Mouse (Mus musculus) frontal cortex, adult (tissue): ENCODE results near the gene Rad51b.

Experiments used
- ATAC-seq: cut with Nextera tagmentation; 2 replicates; pipeline ENCODE4 v1.9.2; 2017; ENCODE audit warnings: mild to moderate bottlenecking, moderate library complexity, mixed read lengths; ENCODE audit not compliant: low TSS enrichment

Gene Rad51b

DNA sequence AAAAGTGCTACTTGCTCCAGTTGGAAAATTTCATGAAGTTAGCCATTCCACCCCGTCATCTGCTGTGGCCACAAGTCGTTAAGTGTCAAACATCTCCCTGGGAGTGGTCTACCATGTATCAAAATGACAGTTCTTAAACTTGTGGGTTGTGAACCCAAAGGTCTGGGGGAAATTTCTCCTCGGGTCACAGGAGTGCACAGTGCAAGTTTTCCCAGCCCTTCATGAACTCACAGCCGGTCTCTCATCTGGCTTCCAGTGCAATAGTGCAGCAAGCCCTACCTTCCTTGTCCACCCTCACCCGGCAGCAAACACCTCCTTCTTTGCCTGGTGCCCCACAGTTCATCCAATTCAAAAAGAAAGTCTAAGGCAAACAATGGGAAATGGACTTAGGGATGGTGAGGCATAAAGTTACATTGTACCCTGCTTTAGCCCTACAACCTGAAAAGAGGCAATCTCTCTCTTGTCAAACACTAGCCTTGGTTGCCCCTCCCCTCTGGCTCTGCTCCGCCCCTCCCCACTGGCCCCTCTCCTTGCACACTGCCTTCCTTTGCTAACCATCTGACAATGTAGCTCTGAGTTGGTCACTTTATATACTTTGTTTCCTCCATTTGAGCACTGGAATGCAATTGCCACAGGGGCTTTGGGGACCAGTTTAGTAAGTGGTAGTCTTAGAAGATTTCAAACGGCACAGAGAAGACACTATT, 390.8 kb downstream of the Rad51b start:
- no peak for ATAC-seq

DNA sequence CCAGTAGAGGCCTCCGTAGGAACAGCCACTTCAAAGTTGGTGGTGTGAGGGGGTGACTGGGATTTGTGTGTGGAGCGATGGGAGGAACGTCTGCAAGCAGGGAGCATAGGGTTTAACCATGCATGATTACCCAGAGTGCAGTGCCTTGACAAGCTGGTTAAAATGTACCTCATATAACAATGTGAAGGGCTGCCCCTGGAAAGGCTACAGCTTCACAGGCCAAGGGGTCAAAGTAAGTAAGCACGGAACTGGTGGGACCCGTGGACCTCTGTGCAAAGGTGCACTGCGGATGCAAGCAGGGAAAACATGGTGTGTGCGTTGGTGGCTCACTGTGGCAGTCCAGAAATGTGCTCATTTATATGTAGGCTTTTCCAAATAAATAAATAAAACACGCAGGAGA, 392.2 kb downstream of the Rad51b start:
- ATAC-seq, result no peak

DNA sequence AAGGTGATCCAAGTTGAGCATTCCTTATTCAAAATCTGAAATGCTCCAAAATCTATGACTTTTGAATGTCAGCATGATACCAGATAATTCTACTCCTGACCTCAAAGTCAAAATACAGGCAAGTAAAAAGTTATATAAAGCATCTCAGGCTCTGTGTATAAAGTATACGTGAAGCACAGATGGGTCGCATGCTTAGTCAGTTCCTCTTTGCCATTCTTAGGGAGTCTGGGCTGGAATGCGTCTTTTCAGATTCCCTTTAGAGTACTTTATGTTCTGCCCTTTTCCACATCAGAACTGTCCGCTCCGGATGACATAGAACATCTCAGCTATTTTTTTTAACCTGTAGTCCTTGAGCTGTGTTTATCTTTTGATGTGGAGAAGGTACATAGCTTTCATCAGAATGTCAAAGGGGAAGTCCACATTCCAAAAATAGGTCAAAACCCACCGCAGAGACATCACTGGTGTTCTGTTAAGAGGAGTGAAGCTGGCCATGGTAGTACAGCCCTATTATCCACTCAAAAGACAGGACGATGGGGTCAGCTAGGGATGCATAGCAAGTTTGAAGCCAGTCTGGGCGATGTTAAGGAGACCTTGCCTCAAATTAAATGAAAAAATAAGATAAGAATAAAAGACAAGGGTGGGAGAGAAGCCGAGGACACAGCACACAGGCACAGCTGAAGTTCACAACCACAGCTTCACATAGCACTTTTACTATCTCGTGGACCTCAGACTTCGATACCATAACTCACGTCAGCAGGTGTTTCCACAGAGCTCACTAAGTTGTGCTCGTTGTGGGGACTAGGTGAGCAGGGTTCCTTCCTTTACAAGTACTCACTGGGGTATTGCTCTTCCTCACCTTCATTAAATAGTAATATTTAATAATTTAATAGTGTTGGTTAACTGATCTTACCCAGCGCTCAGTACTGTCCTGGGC, 395.1 kb downstream of the Rad51b start:
- no peak for ATAC-seq

DNA sequence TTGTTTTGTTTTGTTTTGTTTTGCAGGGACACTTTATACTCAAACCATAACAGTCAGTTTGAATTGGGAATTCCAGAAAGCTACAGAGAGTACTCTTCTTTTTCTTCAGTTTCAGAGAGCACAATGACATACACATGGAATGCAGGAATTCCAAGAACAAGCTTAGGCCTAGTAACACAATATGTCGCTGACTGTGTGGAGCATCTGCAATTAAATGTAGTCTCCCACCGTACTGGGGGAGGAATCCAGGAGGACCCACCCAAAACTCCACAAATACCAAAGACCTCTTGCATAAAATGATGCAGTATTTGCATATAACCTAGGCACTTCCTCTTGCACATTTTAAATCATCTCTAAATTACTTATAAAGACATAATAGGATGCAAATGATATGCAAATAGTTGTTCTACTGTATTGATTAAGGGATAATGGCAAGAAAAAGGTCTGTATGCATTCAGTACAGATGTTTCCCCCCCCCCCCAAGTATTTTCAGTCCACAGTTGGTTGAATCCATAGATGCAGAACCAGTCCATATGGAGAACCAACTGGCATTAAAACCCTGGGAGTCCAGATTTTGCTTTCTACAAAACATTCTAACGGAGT, 398.9 kb downstream of the Rad51b start:
- ATAC-seq, result no peak

DNA sequence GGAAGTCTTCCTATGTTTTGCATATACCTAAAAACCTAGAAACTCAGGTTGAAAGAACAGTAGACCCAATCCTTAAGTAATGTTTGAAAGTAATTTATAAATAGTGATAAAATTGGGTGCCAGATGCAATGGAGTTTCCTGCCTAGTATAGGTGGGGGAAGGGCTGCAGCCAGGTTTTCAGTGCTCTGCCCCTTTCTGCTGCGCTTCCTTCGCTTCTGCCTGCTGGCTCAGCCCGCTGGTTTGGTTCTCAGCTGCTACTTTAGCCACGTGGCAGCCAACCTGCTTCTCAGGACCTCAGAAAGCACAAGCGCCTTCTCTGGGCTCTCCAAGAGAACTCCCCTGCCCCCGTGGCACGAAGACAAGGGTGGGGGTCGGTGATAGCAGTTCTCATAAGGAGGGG, 406.5 kb downstream of the Rad51b start:
- no peak for ATAC-seq

DNA sequence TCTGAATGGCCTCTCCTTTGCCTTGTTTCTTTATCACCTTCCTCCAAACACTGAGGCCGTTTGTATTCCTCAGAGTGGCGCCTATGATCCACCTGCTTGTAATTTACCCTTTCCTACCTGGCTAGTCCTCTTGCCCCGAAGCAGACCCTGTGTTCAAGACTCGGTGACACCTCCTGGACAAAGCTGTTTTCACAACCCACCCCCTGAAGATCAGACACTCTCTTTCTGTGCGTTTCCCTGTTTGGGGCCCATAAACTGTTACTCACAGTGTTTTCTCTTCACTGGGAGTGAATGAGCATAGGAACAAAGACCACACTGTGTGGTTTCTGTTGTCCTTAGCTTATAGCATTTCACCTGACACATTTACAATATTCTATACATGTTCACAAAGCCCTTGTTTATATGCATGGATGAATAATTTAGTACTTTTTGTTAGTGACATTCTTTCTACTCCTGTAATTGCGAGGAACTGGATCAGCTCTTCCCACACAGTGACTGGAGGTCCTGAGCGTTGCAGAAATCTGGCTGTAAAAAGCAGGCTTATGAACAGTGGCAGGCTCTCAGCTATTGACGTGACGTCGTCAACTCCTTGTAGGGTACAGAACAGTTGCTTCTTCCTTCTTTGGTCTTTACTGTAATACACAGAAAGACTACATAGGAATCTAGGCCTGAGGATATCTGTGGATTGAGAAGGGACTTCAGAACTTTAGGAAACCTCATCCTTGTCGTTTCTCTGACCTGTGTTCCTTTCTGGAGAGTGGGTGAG, 408.6 kb downstream of the Rad51b start:
- ATAC-seq, result no peak

DNA sequence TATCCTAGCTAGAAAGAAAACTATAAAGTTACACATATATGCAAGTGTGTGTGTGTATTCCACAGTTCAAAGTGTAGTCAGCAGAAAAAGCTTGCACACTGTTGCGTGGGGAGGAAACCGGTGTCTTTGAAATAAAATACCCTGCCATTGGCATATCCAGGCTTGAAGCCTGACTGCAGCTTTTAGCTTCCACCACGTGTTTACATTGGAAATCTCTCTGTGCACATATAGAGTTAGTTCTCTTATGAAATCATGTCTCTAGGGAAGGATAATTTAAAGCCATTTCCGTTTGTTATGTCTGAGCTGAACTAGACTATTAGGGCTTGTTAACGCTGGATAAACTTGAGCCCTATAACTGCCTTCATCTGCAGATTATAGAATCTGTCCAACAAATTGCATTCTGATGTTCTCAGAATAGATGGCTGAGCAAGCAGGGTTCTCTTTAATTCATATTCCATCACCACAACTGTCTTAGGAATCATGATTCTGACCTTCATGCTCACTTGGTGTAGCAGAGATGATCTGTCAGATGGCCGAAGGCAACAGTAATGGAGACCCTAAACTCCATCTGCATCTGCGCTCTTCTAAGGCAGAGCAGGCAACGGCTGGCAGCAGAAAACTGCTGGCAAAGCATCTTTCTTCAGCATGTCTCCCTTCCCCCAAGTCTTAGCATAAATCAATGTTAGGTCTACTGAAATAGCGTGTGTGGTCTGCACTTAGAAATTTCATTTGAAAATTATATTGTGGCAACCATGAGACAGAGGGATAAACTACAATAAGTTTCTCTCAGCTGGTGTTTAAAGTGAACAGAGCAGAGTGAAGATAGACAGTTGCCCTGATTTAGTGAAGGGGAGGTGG, 410.7 kb downstream of the Rad51b start:
- peak; percentile 78 for ATAC-seq

DNA sequence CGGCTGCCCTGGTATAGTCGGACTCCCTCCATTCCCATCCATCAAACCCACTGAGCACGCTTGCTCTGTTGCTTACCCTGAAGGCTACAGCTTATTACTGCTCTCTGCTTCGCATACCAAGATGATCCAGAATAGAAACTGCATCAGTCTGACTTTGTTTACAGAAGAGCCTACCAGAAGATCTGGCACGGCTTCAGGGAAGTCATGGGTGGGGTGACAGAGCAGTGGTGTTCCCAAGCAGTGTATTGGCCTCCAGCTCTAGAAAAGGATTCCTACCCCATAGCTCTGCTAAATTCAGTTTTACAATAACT, 411.3 kb downstream of the Rad51b start:
- ATAC-seq, result no peak

DNA sequence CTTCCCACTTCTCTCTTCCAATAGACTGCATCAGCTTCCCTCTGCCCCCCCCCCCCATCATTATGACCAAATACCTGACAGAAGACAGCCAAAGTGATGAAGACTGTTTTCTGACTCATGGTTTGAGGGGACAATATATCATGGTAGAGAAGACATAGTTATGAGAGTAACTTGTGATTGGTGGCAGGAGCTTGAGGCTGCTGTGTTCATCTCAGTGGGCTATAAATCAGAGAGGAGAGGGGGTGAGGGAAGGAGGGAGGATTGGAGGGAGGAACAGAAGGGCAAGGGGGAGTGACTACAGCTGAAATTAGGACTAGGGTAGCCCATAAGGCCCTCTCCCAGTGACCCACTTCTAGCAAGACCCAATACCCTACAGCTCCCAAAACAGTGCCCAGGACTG, 416.2 kb downstream of the Rad51b start:
- no peak for ATAC-seq

DNA sequence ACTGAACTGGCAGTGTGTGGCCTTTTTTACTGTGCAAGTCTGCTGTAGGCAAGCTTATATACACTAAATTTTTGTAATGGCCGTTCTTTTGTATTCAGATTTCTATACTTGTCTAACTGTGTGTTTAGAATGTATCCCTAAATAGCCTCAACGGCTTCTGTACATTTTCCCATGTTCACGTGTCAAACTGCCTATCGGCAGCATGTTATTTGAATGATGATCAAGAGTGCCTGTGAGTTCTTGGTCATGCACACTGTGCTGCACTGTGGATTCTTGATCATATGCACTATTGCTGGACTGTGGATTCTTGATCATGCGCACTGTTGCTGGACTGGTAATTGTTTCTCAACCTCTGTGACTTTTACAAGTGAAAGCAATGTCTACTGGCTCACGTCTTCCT, 417.4 kb downstream of the Rad51b start:
- ATAC-seq, result no peak

DNA sequence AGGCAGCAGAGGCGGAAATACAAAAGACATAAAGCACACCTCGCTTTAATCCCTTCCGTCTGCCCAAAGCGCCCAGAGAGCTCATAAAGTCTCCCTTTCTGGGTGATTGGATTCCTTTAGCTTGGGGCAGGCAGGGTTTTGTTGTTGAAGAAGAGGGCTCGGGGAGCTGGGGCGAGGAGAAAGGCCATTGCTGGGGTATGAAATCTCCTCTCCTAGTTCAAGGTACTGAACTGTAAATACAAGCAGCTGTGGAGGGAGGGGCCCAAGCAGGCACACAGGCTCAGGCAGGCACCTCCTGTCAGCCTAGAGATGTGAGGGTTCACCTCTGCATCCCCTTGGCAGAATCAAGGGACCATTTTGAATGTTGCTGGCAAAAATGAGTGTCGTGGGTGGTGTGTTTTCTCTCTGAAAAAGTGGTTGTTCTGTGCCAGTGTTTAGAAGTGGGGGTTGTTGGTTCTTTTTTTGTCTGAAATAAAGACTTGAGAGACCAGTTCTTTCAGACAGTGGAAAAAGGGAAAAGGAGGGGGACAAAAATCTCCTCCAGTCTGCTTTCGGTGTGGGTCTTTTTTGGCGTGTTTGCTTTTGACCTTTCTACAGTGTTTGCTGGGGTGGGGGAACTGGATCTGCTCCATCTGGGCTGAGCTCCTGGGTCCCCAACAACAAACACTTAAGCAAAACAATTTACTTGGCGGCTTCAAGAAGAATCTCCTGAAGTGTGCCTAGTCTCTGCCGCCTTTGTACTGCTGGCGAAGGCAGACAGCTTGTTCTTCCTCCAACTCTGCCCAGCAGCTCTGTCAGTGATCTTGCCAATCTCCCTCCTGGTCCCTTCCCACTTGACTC, 418.6 kb downstream of the Rad51b start:
- ATAC-seq, result peak; percentile 50

DNA sequence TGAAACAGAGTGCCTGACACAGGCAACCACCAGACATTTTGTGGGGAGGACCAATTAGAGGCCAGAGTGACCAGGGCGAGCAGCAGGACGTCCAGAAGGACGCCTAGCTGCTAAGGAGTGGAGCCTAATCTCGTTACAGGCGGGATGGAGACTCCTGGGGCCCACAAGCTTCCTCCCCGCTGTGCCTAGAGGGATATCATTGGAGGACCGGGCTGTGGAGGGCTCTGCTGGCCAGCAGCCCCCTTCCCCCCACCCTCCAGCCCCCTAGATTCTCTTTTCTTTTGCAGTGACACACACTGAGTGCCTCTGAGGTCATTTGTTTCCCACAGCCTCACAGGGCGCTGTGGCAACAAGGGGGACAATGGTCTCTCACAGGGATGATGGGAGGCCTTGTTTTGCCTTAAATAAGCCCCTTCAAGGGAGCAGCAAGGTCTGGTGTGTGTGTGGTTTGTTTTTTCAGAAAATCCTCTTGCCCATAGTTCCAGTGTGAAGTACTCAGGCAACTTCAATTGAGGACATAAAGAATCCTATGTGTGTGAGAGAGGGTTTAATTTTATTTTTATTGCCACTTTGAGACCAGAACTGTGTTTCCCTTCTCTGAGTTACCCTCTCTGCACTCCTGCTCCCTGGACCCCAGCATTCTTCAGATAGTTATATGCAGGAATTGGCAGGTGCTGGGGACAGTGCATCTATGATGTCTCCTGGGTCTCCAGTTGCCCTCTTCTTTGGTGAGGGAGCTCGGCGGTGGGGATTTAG, 422.2 kb downstream of the Rad51b start:
- no peak for ATAC-seq

DNA sequence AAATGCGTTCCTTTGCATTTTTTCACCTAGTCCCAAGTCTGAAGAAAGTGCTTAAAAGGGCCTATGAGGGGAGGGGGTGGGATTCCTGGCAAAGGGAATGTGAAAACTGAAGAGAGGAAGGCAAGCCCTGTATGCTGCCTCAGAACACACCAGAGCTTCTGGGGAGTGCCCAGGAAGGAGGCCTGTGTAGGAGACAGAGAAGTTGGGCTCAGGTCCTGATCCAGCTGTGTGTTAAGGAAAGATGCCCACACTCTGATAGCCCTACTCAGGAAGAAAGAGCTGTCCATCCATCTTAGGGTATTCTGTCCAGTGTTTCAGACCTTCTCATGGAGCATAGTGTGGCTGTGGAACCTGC, 422.7 kb downstream of the Rad51b start:
- ATAC-seq, result no peak

DNA sequence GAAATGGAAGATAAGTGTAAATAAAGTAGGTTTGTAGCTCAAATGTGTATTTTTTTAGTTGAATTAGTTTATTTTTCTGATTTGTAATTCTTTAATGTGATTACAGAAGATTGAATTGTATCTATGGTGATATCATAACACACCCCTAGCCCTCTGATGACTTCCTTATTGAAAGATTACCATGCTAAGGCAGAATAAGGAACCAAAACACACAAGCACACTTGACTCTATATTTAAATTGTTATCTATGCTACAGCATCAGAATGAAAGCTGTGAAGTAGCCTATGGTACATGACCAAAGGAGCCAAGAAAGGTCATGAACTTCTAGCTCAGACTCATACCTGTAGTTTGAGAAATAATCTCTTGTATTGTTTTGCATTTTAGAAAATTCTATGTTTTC, 427.8 kb downstream of the Rad51b start:
- no peak for ATAC-seq

DNA sequence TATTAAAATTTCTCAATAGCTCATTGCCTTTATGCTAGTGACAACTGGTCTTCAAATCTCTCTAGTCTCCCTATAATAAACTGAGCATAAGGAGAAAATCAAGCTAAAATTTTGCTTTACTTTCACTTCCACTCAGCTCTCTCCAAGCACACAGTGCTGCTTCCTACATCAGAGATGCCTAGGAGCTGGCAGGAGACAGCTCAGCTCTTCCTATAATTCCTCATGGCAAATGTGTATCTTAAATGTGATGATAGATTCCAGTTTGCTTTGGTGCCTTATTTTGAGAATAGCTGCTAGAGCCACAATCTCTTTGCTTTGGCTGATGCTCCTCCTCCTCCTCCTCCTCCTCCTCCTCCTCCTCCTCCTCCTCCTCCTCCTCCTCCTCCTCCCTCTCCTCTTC, 428.6 kb downstream of the Rad51b start:
- ATAC-seq, result peak; percentile 94

DNA sequence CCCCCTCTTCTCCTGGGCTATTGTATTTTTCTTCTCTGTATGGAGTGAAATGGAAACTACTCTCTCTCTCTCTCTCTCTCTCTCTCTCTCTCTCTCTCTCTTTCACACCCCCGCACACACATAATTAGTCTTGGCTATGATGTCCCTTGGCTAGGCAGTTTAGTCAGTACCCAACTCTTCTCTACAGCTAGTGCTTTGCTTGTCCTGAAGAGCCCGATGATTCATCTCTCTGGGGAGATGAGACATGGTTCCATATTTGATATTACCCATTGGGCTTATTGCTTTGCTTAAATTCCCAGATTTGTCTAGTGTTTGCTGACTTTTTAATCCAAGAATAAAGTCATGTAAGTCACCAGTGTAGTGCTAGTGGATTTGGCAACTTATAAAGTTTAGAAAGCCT, 429.0 kb downstream of the Rad51b start:
- ATAC-seq, result peak; percentile 99

DNA sequence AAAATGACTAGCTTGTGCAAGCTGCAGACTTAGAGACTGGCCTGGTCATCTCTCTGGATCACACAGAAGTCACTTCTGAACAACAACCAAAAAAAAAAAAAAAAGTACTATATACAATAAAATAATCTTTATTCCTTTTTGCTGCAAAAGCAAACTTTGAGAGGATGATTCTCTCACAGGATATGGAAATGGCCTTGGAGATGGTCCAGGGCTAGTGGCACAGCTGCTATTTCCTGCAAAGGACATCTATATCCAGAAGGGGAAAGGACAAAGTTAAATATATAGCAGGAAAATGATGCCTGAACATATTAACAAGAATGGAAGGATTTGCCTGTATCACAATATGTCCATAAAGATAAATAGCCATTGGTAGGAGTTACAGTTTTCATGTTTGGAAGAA, 429.9 kb downstream of the Rad51b start:
- no peak for ATAC-seq

DNA sequence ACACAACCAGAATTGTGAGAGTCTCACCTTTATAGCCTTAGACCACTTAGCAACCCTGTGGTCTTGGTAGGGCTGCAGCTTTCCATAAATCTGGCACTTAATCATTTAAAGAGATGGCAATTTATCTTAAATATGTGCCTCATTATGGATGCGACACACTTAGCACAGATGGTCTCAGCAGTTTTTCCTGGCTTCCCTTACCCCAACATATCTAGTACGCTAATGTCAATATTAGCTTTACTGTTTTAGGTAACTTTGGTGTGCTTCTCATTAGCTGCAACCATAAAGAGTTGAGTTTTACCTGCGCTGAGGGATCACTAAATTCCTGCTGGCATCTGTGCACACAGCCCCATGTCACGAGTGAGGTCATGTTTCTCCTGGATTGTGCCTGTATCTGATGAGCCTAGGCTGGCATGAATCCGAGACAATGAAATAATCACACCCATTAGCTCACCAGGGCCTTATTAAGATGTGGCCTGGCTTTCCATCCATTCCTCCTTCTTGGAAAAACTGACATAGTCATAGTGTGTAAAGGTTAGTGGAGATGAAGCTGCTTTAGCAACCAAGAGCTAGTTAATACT, 432.9 kb downstream of the Rad51b start:
- ATAC-seq, result no peak

DNA sequence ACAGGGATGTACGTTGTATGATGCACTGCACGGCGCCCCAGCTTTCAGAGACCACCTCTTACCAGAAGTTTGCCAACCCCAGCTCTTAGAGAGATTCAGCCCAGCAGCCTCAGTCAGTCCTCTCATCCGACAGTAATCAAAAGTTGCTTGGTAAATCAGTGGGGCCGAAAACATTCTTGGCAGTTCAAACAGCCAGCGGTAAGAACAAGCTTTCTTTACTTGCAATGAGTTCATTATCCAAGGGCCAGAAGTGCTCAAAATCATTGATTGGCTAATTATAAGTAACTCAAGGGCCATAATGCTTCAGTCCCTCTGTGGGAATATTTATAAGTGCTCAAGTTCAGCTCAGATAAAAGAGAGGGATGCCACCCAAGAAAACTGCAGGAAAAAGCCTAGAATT, 434.8 kb downstream of the Rad51b start:
- ATAC-seq, result no peak
